Mouse (Mus musculus): ENCODE measurements around the gene Azin2.

GRCm38 (mm10) chr4:128909378-128909831 is 52.8 kb downstream of the Azin2 start:
- TF ChIP-seq POLR2A (IDR thresholded peaks at IDR 0.05; ENCODE audit: extremely low read depth, insufficient read depth, low read length) (no peak), CTCF (IDR thresholded peaks at IDR 0.05; ENCODE audit: low read depth, low read length) (no peak)
